ENCODE assay signal across 33 mouse cellular contexts in the genomic region with DNA sequence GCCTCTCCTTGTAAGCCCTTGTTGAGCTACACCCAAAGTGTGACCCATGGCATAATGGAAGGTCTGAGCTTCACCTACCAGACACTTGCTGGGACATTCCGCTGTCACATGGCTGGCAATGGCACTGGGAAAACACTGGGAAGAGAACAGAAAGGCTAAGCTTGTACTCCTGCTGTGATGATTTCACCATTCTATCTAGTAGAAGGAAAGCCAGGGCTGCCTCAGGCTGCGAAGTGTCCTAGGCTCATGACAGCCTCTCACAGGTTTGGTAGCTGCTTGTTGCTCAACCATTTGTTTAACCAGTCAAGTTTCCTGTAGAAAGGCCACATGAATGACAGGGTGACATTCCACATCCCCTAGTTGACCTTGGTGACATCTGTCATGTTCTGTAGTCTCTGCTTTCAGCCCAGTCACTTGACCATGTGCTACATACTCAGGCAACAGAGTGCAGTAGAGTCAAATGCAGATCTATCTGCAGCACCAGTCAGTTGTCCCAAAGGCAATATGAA. TPM values are rescaled to one million over a fixed set of nuclear protein-coding genes. Genes with fewer than 3 reads are reported as not detected.
A peak's percentile ranks its signal among the peaks of the same experiment; 100 is the strongest.
DNase-seq lines count a peak whose midpoint lies in the region; ATAC-seq and TF ChIP-seq lines count a peak whose summit lies in the region.
"Had no signal": no experiment of that assay in that cellular context is flagged by ENCODE, and none has a peak within 500 bp of the region (broad histone marks: within the 10 kb centered on the region; RNA-seq: fewer than 3 reads in every experiment).

No protein-coding gene starts in this region.

- no peak overlapping the region for H3K4me3 ChIP-seq in liver, embryonic 14.5 days (ENCODE audit: insufficient read depth in 1 of 2, low read depth in 2 of 2, low read length in 2 of 2)
- no peak overlapping the region for H3K4me3 ChIP-seq in liver, embryonic 11.5 days (ENCODE audit: low read depth, low read length)
- H3K4me3 ChIP-seq in liver, embryonic 15.5 days (replicated peaks): no peak overlapping the region
- no peak overlapping the region for H3K4me3 ChIP-seq in liver, postnatal 0 days (ENCODE audit: low read depth, low read length)
- no peak overlapping the region for H3K4me3 ChIP-seq in intestine, embryonic 16.5 days (ENCODE audit: low read length)
- H3K4me3 ChIP-seq: embryonic facial prominence, embryonic 13.5 days; embryonic facial prominence, embryonic 15.5 days; erythroblast, embryonic 14.5 days; forebrain, embryonic 13.5 days; forebrain, embryonic 15.5 days had no signal

- H3K27ac ChIP-seq in liver, embryonic 14.5 days: no peak overlapping the region
- no peak overlapping the region for H3K27ac ChIP-seq in liver, embryonic 11.5 days (ENCODE audit: low read depth, low read length)
- H3K27ac ChIP-seq in liver, embryonic 15.5 days (replicated peaks): no peak overlapping the region
- H3K27ac ChIP-seq in liver, postnatal 0 days (ENCODE audit: low read depth): no peak overlapping the region
- H3K27ac ChIP-seq in intestine, embryonic 16.5 days (ENCODE audit: low read length): no peak overlapping the region
- H3K27ac ChIP-seq: embryonic facial prominence, embryonic 13.5 days; embryonic facial prominence, embryonic 15.5 days; forebrain, embryonic 13.5 days; forebrain, embryonic 15.5 days had no signal

- H3K9me3 ChIP-seq in liver, embryonic 14.5 days (ENCODE audit: control insufficient read depth, low read length): no peaks in the 10 kb centered on the region
- H3K9me3 ChIP-seq in liver, embryonic 11.5 days (ENCODE audit: control insufficient read depth, low read length): no peaks in the 10 kb centered on the region
- no peaks in the 10 kb centered on the region for H3K9me3 ChIP-seq in liver, embryonic 15.5 days (replicated peaks)
- H3K9me3 ChIP-seq in liver, postnatal 0 days (ENCODE audit: low read length): no peaks in the 10 kb centered on the region
- H3K9me3 ChIP-seq in intestine, embryonic 16.5 days (ENCODE audit: control insufficient read depth, low read length): no peaks in the 10 kb centered on the region
- H3K9me3 ChIP-seq: embryonic facial prominence, embryonic 13.5 days; embryonic facial prominence, embryonic 15.5 days; forebrain, embryonic 13.5 days; forebrain, embryonic 15.5 days; G1E had no signal

- H3K36me3 ChIP-seq in liver, embryonic 14.5 days (replicated peaks; ENCODE audit: control insufficient read depth, insufficient read depth, low read depth): no peaks in the 10 kb centered on the region
- H3K36me3 ChIP-seq in liver, embryonic 11.5 days (ENCODE audit: control insufficient read depth, insufficient read depth, low read length): no peaks in the 10 kb centered on the region
- H3K36me3 ChIP-seq in liver, embryonic 15.5 days (replicated peaks): no peaks in the 10 kb centered on the region
- no peaks in the 10 kb centered on the region for H3K36me3 ChIP-seq in liver, postnatal 0 days (replicated peaks; ENCODE audit: insufficient read depth, low read length)
- no peaks in the 10 kb centered on the region for H3K36me3 ChIP-seq in intestine, embryonic 16.5 days (ENCODE audit: control insufficient read depth, insufficient read depth, low read length)
- H3K36me3 ChIP-seq: embryonic facial prominence, embryonic 13.5 days; embryonic facial prominence, embryonic 15.5 days; forebrain, embryonic 15.5 days; G1E had no signal

- no peaks in the 10 kb centered on the region for H3K4me1 ChIP-seq in liver, embryonic 14.5 days (replicated peaks; ENCODE audit: control insufficient read depth in 2 of 2, insufficient read depth in 2 of 2, low read length in 1 of 2)
- no peaks in the 10 kb centered on the region for H3K4me1 ChIP-seq in liver, embryonic 11.5 days (replicated peaks; ENCODE audit: control insufficient read depth, insufficient read depth, low read length)
- no peaks in the 10 kb centered on the region for H3K4me1 ChIP-seq in liver, embryonic 15.5 days (replicated peaks)
- no peaks in the 10 kb centered on the region for H3K4me1 ChIP-seq in liver, postnatal 0 days (ENCODE audit: insufficient read depth)
- no peaks in the 10 kb centered on the region for H3K4me1 ChIP-seq in intestine, embryonic 16.5 days (ENCODE audit: control insufficient read depth, insufficient read depth, low read length)
- H3K4me1 ChIP-seq: embryonic facial prominence, embryonic 13.5 days; embryonic facial prominence, embryonic 15.5 days; forebrain, embryonic 13.5 days; forebrain, embryonic 15.5 days had no signal

- no peak overlapping the region for H3K4me2 ChIP-seq in liver, embryonic 14.5 days (ENCODE audit: low read depth)
- no peak overlapping the region for H3K4me2 ChIP-seq in liver, embryonic 11.5 days
- H3K4me2 ChIP-seq in liver, embryonic 15.5 days: no peak overlapping the region
- no peak overlapping the region for H3K4me2 ChIP-seq in liver, postnatal 0 days (ENCODE audit: low read depth, low read length)
- H3K4me2 ChIP-seq in intestine, embryonic 16.5 days (ENCODE audit: low read depth, low read length): no peak overlapping the region
- H3K4me2 ChIP-seq: embryonic facial prominence, embryonic 13.5 days; embryonic facial prominence, embryonic 15.5 days; forebrain, embryonic 13.5 days; forebrain, embryonic 15.5 days had no signal

- no peak for TF ChIP-seq EP300 in liver, embryonic 14.5 days (IDR thresholded peaks at IDR 0.05; ENCODE audit: low read depth)
- TF ChIP-seq EP300 in liver, postnatal 0 days (IDR thresholded peaks at IDR 0.05; ENCODE audit: low read depth): no peak

- no peak overlapping the region for H3K9ac ChIP-seq in liver, embryonic 14.5 days (replicated peaks)
- H3K9ac ChIP-seq in liver, embryonic 11.5 days (ENCODE audit: low read depth, low read length): no peak overlapping the region
- no peak overlapping the region for H3K9ac ChIP-seq in liver, embryonic 15.5 days
- H3K9ac ChIP-seq in liver, postnatal 0 days (replicated peaks): no peak overlapping the region
- no peak overlapping the region for H3K9ac ChIP-seq in intestine, embryonic 16.5 days (ENCODE audit: low read depth, low read length)
- H3K9ac ChIP-seq: embryonic facial prominence, embryonic 13.5 days; embryonic facial prominence, embryonic 15.5 days; forebrain, embryonic 13.5 days; forebrain, embryonic 15.5 days; forebrain, postnatal 0 days had no signal

- no peak for ATAC-seq in liver, embryonic 14.5 days (ENCODE audit: insufficient read depth)
- ATAC-seq in liver, embryonic 11.5 days (replicated peaks; ENCODE audit: low FRiP score): no peak
- ATAC-seq in liver, embryonic 15.5 days (ENCODE audit: insufficient read depth): peak; percentile 62
- peak; percentile 40; the same call in 1 of the 2 replicates for ATAC-seq in liver, postnatal 0 days
- no peak for ATAC-seq in intestine, embryonic 16.5 days
- ATAC-seq: activated CD4-positive, CD25-positive, alpha-beta regulatory T cell, adult 4 months; CD4-positive, CD25-positive, alpha-beta regulatory T cell, adult 4 months; forebrain, embryonic 13.5 days; forebrain, embryonic 15.5 days; forebrain, postnatal 0 days; Patski had no signal

- TF ChIP-seq CTCF in liver, embryonic 14.5 days (IDR thresholded peaks at IDR 0.05; ENCODE audit: low read depth): no peak
- no peak for TF ChIP-seq CTCF in liver, postnatal 0 days (IDR thresholded peaks at IDR 0.05; ENCODE audit: low read depth)

- H3K27me3 ChIP-seq in liver, embryonic 14.5 days (ENCODE audit: control insufficient read depth, insufficient read depth, low read length): no peaks in the 10 kb centered on the region
- no peaks in the 10 kb centered on the region for H3K27me3 ChIP-seq in liver, embryonic 11.5 days (replicated peaks; ENCODE audit: control insufficient read depth, insufficient read depth, low read length)
- H3K27me3 ChIP-seq in liver, embryonic 15.5 days: no peaks in the 10 kb centered on the region
- no peaks in the 10 kb centered on the region for H3K27me3 ChIP-seq in liver, postnatal 0 days (ENCODE audit: insufficient read depth, low read length)
- no peaks in the 10 kb centered on the region for H3K27me3 ChIP-seq in intestine, embryonic 16.5 days (replicated peaks; ENCODE audit: control insufficient read depth, insufficient read depth, low read length)
- H3K27me3 ChIP-seq: embryonic facial prominence, embryonic 13.5 days; embryonic facial prominence, embryonic 15.5 days; forebrain, embryonic 13.5 days; forebrain, embryonic 15.5 days had no signal

- WGBS in liver, embryonic 14.5 days (ENCODE audit: insufficient replicate concordance): 48% methylated on average over 2 of the region's 2 CpGs
- 73% methylated on average over 2 of the region's 2 CpGs for WGBS in liver, embryonic 11.5 days
- 60% methylated on average over 2 of the region's 2 CpGs for WGBS in liver, embryonic 15.5 days (ENCODE audit: insufficient replicate concordance)
- WGBS in liver, postnatal 0 days (ENCODE audit: insufficient replicate concordance): 51% methylated on average over 2 of the region's 2 CpGs
- WGBS in intestine, embryonic 16.5 days: 89% methylated on average over 2 of the region's 2 CpGs

- DNase-seq in liver, embryonic 14.5 days (ENCODE audit: low read depth in 3 of 3, low spot score in 3 of 3): peak; percentile 2 to 24 (median 7)
- no peak for DNase-seq in liver, embryonic 11.5 days (ENCODE audit: low spot score)
- DNase-seq in fat pad, adult 2 months (ENCODE audit: extremely low read depth, low read depth, low spot score): peak; percentile 82
- DNase-seq in liver, postnatal 0 days: no peak
- DNase-seq in cerebellum, postnatal 25 days: no peak
- no peak for DNase-seq in heart, adult 8-10 months (ENCODE audit: low spot score)
- DNase-seq: adrenal gland, adult 8-10 months; adrenal gland, postnatal 14 days; adrenal gland, postnatal 36 days; B cell, adult 2 months; cerebellum, adult 11-12 months; cerebellum, adult 2 months; cerebellum, adult 9-10 months; cerebellum, postnatal 10 days; cerebellum, postnatal 36 days; embryo, embryonic 11 days; forebrain, postnatal 0 days had no signal

RNA-seq across cellular contexts. Expression of gene Ttll8, which starts 9.9 kb away (rescaled TPM):
- polyA plus RNA-seq in liver, embryonic 14.5 days (2012; rRNA removed): not detected in 2 replicates
- not detected in 2 replicates for polyA plus RNA-seq in liver, embryonic 14.5 days (2014; fragmentation: Nextera tagmentation; extraction: Ambion mirVana)
- not detected in 2 replicates for polyA plus RNA-seq in liver, embryonic 11.5 days (2014; fragmentation: Nextera tagmentation; extraction: Ambion mirVana)
- not detected in 2 replicates for polyA plus RNA-seq in liver, embryonic 15.5 days (2015; fragmentation: Nextera tagmentation; extraction: Ambion mirVana)
- not detected in 2 replicates for polyA plus RNA-seq in liver, postnatal 0 days (2015; fragmentation: Nextera tagmentation; extraction: Ambion mirVana)
- not detected in 2 replicates for polyA plus RNA-seq in intestine, embryonic 16.5 days (2015; fragmentation: Nextera tagmentation; extraction: Ambion mirVana)
- total RNA-seq in heart, adult 8-10 months (2022): not detected
- total RNA-seq: adrenal gland, adult 8-10 months; adrenal gland, postnatal 14 days; CH12.LX; common myeloid progenitor, adult 5-6 weeks had no signal
- polyA plus RNA-seq: activated CD4-positive, CD25-positive, alpha-beta regulatory T cell, adult 4 months; CD4-positive, CD25-positive, alpha-beta regulatory T cell, adult 4 months; embryonic facial prominence, embryonic 11.5 days; embryonic facial prominence, embryonic 13.5 days; erythroblast, embryonic 14.5 days; forebrain, embryonic 13.5 days; forebrain, embryonic 15.5 days; G1E had no signal

RNA-seq across cellular contexts. Expression of gene Mlc1, which starts 14.7 kb away (rescaled TPM):
- polyA plus RNA-seq in liver, embryonic 14.5 days (2012; rRNA removed): 0.02 TPM in 1 of 2 replicates, not detected in the other
- polyA plus RNA-seq in liver, embryonic 14.5 days (2014; fragmentation: Nextera tagmentation; extraction: Ambion mirVana): 0.13 TPM in 1 of 2 replicates, not detected in the other
- polyA plus RNA-seq in liver, embryonic 11.5 days (2014; fragmentation: Nextera tagmentation; extraction: Ambion mirVana): not detected in 2 replicates
- polyA plus RNA-seq in liver, embryonic 15.5 days (2015; fragmentation: Nextera tagmentation; extraction: Ambion mirVana): not detected in 2 replicates
- polyA plus RNA-seq in liver, postnatal 0 days (2015; fragmentation: Nextera tagmentation; extraction: Ambion mirVana): not detected in 2 replicates
- polyA plus RNA-seq in intestine, embryonic 16.5 days (2015; fragmentation: Nextera tagmentation; extraction: Ambion mirVana): not detected in 2 replicates
- total RNA-seq in heart, adult 8-10 months (2022): not detected
- total RNA-seq: adrenal gland, adult 18-20 months; adrenal gland, postnatal 14 days; adrenal gland, postnatal 36 days; CH12.LX; common myeloid progenitor, adult 5-6 weeks had no signal
- polyA plus RNA-seq: activated CD4-positive, CD25-positive, alpha-beta regulatory T cell, adult 4 months; CD4-positive, CD25-positive, alpha-beta regulatory T cell, adult 4 months; embryonic facial prominence, embryonic 15.5 days; erythroblast, embryonic 14.5 days; G1E had no signal

RNA-seq across cellular contexts. Expression of gene Mov10l1, which starts 18.6 kb away (rescaled TPM):
- not detected in 2 replicates for polyA plus RNA-seq in liver, embryonic 14.5 days (2012; rRNA removed)
- polyA plus RNA-seq in liver, embryonic 14.5 days (2014; fragmentation: Nextera tagmentation; extraction: Ambion mirVana): not detected in 2 replicates
- polyA plus RNA-seq in liver, embryonic 11.5 days (2014; fragmentation: Nextera tagmentation; extraction: Ambion mirVana): 0.18 and 0.65 TPM in 2 replicates
- polyA plus RNA-seq in liver, embryonic 15.5 days (2015; fragmentation: Nextera tagmentation; extraction: Ambion mirVana): not detected in 2 replicates
- not detected in 2 replicates for polyA plus RNA-seq in liver, postnatal 0 days (2015; fragmentation: Nextera tagmentation; extraction: Ambion mirVana)
- not detected in 2 replicates for polyA plus RNA-seq in intestine, embryonic 16.5 days (2015; fragmentation: Nextera tagmentation; extraction: Ambion mirVana)
- total RNA-seq in heart, adult 8-10 months (2022): 100 to 1,000 TPM; 105 to 126 (median 121) TPM
- total RNA-seq: adrenal gland, adult 18-20 months; adrenal gland, adult 8-10 months; adrenal gland, postnatal 14 days; adrenal gland, postnatal 36 days; CH12.LX; common myeloid progenitor, adult 5-6 weeks; G1E had no signal
- polyA plus RNA-seq: activated CD4-positive, CD25-positive, alpha-beta regulatory T cell, adult 4 months; CD4-positive, CD25-positive, alpha-beta regulatory T cell, adult 4 months; embryonic facial prominence, embryonic 13.5 days; erythroblast, embryonic 14.5 days; forebrain, embryonic 11.5 days; forebrain, embryonic 13.5 days; forebrain, embryonic 15.5 days; G1E; Patski had no signal

Comparison
In these comparisons a context has a peak if more than half of its experiments do, and no peak if none do; other contexts are left out.
1. ATAC-seq: peak in liver, embryonic 15.5 days (single experiment) and liver, postnatal 0 days (single experiment); none in liver, embryonic 14.5 days (single experiment), liver, embryonic 11.5 days (single experiment) and intestine, embryonic 16.5 days (single experiment).
2. DNase-seq: peak in liver, embryonic 14.5 days (3 of 3) and fat pad, adult 2 months (single experiment); none in liver, embryonic 11.5 days (single experiment), liver, postnatal 0 days (single experiment), cerebellum, postnatal 25 days (0 of 2) and heart, adult 8-10 months (single experiment).